Mouse (Mus musculus) retina, postnatal 7 days (tissue): ENCODE results near the gene Gap43.
"Not testable (repeated sequence)": the region's sequence is repeated elsewhere in the genome, so short reads cannot be mapped to it uniquely, and the experiment has no call there.

ENCODE experiments used
- DNase-seq: peaks from one replicate; pipeline ENCODE4 v3.0.0-alpha.2; 2012; ENCODE audit warnings: low read depth, low spot score

The Gap43 gene

DNA sequence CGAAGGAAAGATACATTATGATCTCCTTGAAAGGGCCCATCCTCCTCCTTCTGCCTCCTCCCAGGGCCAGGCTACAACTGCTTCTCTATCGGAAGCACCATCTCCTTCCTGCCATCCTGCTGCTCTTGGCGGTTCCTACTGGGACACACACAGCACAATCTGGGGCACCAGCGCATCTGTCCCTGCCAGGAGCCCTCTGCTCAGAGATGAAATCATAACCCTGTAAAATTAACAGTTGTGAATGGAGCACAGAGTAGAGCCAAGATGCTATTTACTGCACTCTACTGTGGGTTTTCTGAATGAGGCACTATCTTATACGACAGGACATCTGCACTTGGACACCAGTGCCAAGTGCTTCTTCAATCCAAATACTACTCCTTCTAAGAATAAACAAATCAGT lies 46.0 kb downstream of the Gap43 start:
- DNase-seq = no peak

DNA sequence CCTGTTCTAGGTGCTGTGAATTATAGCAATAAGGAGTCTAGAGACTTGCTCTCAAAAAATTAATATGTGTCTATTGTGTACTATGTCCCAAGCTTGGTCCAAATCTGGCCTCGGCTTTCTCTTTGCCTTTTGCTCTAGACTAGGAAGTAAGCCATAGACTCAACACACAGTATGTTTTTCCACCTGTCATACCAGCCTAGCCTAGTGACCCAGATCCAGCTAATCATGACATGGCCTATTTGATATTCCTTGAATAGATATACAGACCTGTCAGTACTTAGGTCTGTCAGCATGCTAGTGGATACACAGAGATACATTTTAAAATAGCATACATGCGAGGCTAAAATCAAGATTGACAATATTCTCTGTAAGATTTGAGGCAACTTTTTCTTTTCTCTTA lies 46.4 kb downstream of the Gap43 start:
- no peak for DNase-seq

DNA sequence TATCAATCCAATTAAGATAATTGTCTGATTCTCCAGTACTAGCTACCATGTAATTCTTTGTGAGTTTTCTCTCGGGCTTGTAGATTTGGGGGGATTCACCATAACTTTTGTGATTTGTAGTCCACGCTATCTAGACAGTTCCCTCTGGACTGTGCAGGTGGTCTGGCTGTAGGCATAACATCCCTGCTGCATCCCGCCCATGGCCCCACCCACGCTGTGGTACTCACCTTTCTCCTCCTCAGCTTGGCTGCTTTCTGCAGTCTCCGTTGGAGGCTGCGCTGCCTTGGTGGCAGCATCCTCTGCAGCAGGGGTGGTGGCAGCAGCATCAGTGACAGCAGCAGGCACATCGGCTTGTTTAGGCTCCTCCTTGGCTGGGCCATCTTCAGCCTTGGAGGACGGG lies 48.9 kb downstream of the Gap43 start:
- DNase-seq = no peak

DNA sequence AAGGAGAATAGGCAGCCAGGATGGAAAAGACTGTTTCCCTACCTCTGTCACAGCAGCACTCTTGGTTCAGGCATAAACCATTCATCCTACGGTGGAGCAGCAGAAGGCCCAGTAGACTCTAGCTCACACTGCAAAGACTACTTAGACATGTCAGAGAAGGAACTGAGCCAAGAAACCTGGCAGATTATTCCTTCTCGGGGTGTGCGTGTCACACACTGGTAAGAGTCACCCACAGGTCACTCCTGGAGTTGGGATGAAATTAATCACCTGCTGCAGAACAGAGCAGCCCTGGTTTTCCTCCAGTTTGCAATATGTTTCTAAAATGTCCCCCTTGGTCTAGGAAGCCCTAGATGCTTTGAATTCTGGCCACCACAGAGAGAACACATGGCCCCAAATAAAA lies 56.4 kb downstream of the Gap43 start:
- DNase-seq = no peak

DNA sequence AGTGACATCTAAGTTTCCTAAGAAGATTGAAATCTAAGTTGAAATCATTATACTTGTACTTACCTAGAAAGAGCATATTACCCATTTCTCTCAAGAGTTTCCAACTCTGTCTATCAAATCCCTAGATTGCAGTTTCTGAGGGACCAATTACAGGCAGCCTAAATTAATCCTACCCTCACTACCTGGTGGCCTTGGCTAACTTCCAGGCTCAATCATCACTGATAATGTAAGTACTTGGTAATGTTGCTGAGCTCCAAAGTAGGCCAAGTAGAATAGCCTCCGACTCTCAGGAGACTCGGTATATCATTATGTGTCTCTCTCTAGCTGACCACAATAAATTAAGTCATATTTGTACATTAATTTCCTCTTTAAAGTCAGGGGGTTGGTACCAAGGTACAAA lies 62.7 kb downstream of the Gap43 start:
- DNase-seq = no peak

DNA sequence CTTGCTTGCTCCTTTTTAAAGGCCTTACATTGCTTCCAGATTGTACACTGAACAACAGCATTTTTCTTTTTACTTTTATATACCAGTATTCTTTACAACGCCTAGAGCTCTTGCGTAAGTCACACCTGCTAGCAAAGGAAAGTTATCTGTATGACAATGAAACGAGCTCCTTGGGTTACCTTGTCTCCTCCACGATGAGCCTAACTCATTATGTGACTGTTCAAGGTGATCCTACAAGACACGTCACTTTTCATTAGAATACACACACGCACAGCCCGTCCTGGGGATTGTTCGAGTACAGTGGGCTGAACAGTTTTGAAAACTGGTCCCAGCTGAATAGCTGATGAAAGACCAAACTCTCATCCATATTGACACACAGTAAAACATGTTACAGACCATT lies 63.2 kb downstream of the Gap43 start:
- DNase-seq = no peak

DNA sequence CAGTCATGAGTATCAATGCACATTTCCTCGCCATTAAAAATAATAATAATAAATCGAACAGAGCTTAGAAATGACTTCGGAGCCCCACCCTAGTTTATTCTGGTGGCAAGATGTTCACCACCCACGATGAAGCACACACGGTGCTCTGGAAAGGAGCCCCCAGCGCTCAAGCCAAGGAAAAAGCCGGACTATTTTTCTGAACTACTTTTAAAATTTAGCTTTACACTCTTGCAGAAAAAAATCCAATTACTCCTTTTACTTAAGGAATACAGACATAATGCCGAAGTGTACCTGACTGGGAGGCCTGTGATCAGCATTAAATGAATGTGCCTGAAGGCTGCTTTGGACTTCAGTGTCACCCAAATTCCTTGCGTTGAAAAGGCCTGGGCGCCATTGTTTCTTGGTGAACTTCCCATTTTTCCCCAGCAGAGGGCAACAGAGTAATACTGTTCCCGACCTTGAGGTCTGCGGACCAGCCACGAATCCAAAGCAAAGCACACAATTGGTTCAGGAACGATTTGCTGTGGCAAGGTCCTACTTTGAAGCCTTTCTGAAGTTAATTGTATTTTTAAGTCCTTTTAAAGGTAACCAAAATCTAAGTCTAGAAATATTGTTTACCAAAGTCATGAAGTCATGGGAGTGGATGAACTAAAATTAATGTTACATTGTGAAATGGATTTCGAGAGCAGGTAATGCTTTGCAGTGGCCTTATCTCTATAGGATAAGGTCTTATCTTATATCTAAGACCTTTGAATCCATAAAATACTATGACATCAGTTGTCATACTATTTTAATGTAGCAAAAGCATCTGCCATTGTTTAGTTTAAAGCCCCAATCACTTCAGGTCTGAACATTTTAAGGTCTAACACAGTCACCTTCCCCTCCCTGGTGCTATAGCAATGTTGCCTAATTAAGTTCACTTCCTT lies 64.0 kb downstream of the Gap43 start:
- peak; percentile 58 for DNase-seq

DNA sequence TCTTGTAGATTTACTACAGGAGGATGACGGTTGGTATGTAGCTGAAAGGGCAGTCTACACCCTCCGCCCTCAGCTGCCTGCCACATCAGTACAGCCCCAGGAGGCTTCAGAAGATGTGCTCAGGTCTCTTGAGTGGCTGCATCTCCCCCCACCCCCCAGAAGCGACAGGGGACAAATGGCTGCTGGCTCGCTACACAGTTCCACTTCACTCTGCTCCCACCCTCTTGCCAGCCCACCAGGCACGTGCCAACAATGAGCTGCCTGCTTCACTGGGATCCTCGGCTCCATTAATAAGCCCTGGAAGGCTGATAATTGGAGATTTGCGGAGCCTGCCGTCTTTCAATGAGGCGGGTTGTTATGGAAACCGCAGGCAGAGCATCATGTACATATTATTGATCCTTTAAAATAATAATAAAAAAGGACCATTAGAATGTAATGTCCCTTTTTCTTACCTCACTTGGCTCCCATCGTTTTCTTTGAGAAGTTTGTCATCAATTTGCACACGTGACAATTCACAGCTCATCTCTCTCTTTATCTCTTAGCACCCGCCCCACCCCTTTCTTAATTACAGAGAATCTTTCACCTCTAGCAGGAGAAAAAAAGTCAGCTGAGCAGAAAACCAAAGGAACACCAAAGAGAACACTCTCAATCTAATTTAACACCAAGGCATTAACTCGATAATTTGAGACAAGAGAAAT lies 64.8 kb downstream of the Gap43 start:
- DNase-seq = no peak

DNA sequence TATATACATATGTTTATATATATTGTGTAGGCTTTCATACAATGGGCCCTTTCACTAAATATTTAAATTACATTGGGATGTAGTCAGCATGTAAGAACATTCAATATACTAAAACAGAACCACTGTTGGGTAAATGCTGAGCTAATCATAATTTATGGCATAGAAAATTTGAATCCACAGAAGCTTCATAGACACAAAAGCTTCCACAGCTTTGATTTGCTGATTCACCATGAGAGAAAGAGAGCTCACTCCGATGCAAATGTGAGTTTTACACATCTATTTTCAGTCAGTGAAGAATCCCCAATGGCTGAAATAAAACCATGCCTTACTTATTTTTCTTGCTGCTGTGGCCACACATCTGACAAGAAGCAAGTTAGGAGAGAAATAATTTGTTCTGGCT lies 69.2 kb downstream of the Gap43 start:
- DNase-seq = no peak

DNA sequence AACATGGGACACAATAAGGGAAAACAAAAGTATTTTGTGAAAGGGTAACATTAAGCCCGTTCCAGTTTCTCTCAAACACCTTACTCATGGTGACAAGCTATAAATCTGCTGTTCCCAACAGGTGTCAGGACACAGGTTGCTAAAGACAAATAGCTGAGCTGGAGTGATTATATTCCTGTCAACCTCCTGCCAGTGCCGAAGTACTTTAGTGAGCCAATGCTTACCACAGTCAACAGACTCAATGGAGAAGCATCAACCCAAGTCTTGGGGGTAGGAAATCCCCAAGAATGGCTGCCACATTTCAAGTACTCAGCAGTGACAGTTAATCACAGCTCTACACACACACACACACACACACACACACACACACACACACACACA lies 70.9 kb downstream of the Gap43 start:
- no peak for DNase-seq

DNA sequence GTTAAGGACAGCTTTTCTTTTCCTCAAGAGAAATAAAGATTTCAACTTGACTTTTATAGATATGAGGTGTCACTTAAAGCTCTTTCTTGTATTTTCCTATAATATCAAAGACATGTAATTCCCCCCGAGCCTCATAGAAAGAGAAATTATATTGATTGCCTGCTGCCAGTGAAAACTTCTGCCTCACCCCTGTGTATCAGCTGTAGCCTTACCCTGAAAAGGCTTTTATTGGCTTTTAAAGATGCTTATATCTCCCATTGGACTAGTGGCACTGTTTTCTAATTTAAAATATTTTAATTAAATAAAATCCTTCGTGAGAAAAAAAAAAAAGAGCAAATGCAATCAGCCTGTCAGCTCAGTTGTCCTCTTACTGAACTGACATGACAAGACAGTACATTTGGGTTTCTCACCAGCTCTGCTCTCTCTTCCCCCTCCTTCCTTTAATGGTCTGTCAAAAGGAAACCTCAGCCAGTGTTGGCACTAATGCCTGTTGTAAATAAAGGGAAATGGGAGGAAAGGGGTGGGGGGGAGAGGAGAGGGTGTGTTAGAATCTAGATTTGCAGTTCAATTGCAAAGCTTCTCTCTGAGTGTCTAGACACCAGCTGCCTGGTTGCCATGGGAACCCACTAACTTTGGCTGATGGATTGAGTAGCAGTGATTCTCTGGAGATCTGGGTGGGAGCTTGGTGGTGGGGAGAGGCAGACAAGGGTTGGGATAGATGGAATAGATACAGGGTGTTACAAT lies 71.4 kb downstream of the Gap43 start:
- no peak for DNase-seq

DNA sequence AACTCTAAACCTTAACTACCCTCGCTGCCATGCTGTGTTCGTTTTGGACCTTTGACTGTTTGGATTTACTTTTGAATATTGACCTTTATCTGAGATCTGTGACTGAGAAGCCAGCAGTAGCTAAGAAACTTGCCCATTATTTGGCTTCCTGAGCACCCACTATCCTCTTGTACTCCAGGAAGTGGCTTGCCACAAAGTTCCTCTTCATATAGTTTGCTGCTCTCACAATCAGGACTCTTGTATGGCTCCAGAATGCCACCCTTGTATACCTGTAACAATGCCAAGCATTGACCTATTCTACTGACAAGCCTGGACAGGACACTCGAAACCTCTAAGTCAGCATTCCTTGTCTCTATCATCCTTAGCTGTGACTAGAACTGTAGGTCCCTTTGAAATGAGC lies 75.3 kb downstream of the Gap43 start:
- no peak for DNase-seq

DNA sequence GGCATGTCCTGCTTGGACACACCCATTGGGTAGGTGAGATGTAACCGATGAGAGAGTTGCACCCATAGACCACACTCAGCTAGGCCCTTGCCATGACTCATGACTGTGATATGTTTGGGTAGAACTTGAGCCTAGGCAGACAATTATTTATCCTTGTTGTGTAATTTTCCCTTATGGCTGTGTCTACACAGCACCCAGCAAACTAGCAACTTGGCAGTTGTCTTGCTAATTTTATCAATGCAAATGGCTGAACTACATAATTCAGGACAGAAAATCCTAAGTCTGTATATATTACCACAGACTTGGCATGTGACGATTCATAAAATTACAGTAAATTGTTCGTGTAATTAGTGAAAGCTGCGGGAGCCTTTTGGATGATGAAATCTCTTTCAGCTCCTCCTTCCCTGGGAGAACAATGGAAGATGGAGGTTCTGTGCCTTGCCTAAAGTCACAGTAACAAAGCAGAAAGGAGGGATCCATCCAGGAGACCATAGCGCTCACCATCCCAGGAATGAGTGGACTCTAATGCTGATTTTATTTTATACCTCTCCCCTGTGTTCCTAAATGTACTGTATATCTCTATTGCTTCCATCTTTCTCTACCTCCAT lies 77.4 kb downstream of the Gap43 start:
- DNase-seq = no peak

DNA sequence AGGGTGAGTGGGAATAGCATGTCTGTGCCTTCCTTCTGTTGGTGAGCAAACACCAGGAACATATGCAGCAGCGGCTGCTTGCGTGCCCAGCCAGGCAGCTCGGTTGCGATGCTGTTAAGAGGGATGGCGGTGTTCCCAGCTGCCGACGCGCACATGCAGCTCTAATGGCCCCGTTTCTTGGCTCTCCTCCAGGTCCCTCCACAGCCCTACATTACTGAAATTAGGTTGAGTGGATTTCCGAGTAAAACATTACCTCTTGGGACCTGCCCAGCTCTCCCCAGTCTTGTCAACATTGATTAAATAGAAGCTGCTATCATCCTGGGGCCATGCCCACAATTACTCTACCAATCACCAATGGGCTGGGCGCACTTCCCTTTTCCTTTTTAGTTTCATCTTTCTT lies 84.8 kb downstream of the Gap43 start:
- peak; percentile 17 for DNase-seq

DNA sequence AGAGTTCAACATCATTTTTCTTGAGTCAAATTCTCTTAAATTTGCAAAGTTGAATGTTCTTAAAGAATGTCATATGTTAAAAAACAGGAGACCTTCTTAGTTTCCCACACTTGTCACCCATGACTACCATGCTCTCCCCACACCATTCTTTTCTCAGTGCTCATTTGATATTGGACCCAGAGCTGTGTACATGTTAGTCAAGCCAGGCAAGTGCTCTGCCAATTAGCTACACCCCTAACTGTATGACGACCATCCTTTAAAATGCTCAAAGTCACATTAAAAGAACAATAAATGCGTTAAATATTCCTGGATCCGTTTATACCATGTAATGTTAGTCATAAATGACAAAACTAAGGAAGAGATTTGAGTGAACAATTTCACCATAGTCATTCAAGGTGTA lies 85.2 kb downstream of the Gap43 start:
- DNase-seq = no peak

DNA sequence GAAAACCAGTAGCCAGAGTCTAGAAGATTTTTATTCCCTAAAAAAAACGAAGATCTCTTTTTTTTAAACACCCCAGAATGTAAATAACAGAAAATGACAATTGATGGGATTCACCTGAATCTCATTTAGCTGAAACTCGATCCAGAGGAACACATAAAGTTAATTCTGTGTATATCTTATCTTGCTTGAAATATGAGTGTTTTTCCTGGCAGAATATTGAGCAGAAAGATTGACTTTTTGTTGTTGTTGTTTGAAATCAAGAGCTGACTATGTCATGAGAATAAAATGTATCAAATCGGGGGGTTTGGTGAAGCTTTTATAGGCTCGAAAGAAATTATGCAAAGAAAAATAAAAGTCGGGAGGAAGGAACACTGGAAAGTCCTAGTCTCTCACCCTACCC lies 88.2 kb downstream of the Gap43 start:
- DNase-seq = no peak

DNA sequence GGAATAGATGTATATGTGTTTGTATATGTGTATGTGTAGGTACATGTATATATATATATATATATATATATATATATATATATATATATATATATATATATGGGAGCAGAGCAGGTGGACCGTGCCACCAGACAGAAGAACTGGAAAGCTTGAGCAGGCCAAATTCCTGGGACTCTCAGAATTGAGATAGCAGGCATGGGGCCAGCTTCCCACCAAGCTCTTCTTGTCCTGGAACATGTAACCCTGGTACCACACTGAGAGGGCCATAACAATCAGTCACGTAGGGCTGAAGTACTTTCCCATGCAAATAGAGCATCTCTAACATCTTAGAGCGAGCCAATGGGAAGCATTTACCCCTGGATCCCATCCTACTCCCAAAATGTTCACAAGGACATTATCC lies 96.3 kb downstream of the Gap43 start:
- not testable (repeated sequence) for DNase-seq

DNA sequence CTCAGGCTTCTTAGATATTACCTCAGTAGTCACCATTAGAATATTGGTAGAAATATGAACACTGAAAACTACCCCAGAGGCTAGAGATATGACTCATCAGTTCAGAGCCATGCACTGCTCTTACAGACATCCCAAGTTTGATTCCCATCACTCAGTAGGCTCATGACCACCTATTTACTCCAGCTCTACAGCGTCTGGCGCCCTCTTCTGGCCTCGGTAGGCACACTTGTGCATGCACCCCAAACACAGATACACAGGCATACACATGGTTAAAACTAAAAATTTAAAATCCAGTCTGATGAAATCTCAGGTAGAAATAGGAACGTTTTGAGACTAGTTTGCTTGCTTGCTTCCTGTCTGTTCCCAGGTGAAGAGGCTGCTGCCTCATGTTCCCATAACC lies 109.1 kb downstream of the Gap43 start:
- no peak for DNase-seq
